Mouse (Mus musculus): ENCODE measurements around the gene Alox12b. TPM values are rescaled to one million over a fixed set of nuclear protein-coding genes. Genes with fewer than 3 reads are reported as not detected.

The Alox12b gene
- not detected for polyA plus RNA-seq (2017; shearing (Covaris generic))

DNA sequence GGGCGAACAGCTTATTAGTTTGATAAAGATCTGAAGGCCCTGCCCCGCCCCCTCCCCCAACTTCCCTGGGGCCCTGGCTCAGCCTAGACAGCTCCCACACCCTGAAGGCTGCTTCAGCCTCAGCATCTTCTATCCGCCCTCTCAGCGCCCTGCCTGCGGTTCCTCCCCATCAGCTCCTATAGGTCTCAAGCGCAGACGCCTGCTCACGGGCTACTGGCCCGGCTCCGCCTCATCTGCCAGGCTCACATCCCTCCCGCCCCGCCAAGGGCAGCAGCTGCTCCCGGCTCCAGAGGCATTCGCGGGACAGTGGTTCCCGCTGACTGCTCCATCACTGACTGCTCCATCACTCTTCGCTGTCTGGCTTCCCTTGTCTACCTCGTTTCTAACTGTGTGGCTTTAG is at the start of gene Alox12b:
Alox12b (plus strand) TSS at position 190 of the 400 bp plus-strand sequence.

DNA sequence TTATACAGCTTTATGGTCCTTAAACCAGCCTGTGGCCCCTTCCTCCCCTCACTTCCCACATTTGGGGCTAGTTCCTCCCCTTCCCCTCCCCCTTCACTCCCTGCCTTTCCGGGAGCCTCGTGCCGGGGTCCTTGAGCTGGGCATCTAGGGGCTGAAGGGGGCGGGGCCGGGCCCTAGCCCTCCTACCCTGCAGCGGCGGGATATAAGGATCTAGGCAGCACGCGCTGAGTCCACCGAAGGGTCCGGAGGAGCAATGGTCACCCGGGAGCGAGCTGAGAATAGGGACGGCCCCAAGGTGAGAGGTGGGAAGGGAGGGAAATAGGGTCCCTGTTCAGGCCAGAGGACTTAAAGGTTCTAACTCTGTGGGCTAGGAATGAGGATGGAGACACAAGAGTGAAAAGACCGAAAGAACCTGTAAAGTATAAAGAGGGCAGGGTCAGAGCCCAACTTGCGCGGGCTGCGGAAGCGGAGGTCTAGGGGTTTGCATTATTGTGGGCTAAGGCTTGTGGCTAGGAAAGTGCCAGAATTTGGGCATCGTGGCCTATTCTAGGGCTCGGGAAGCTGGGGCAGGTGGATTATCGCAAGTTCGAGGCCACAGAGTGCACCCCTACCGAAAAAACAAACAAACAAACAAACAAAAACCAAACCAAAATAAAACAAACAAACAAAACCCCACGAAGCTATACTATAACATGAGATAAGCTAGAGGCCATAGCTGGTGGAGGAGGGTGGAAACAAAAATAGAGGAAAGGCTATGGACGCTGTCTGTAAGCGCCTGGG is 36.4 kb upstream of the Alox12b start, which contains the start of gene Hes7:
Hes7 (plus strand) TSS at position 184 of the 780 bp plus-strand sequence.

DNA sequence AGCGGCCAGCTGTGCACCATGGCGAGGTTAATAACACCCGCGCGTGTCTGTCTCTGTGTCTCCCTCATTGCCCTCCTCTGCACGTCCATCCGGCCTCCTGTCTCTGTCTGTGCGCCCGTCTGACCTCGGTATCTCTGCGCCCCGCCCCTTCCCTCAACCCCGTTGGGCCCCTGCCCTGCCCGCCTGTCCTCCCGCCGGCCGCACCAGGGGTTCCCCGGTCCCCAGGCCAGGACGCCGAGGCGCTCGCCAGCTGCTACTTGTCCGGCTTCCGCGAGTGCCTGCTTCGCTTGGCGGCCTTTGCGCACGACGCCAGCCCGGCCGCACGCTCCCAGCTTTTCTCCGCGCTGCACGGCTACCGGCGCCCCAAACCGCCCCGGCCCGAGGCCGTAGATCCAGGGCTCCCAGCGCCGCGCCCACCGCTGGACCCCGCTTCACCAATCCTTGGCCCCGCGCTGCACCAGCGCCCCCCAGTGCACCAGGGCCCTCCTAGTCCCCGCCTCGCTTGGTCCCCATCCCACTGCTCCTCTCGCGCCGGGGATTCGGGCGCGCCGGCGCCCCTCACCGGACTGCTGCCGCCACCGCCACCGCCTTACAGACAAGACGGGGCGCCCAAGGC is 34.3 kb upstream of the Alox12b start, which contains the start of gene 9130213A22Rik:
9130213A22Rik (minus strand) TSS at position 254 of the 616 bp plus-strand sequence.

GRCm38 (mm10) chr11:69125852-69125918 is 31.1 kb upstream of the Alox12b start, which contains the start of gene Aloxe3:
Aloxe3 (plus strand) TSS chr11:69125896.

GRCm38 (mm10) chr11:69197743-69198142 is 41.0 kb downstream of the Alox12b start, which contains the start of gene Alox8:
Alox8 (minus strand) TSS chr11:69197843.

Other genes with a start within 250 kb of the Alox12b start
- 0.32 TPM for gene Odf4, start 229.9 kb upstream of the Alox12b start, polyA plus RNA-seq (2017; shearing (Covaris generic))
- 0.19 TPM for gene Arhgef15, start 199.5 kb upstream of the Alox12b start, polyA plus RNA-seq (2017; shearing (Covaris generic))
- gene Slc25a35, start 188.9 kb upstream of the Alox12b start, polyA plus RNA-seq (2017; shearing (Covaris generic)): 10.2 TPM
- 10.0 TPM for gene Rangrf, start 181.8 kb upstream of the Alox12b start, polyA plus RNA-seq (2017; shearing (Covaris generic))
- 2.6 TPM for gene Pfas, start 148.5 kb upstream of the Alox12b start, polyA plus RNA-seq (2017; shearing (Covaris generic))
- 22.0 TPM for gene Ctc1, start 141.1 kb upstream of the Alox12b start, polyA plus RNA-seq (2017; shearing (Covaris generic))
- 0.25 TPM for gene Aurkb, start 111.3 kb upstream of the Alox12b start, polyA plus RNA-seq (2017; shearing (Covaris generic))
- 3.8 TPM for gene Borcs6, start 97.3 kb upstream of the Alox12b start, polyA plus RNA-seq (2017; shearing (Covaris generic))
- gene Tmem107, start 86.2 kb upstream of the Alox12b start, polyA plus RNA-seq (2017; shearing (Covaris generic)): 4.3 TPM
- gene Vamp2, start 68.5 kb upstream of the Alox12b start, polyA plus RNA-seq (2017; shearing (Covaris generic)): 265 TPM
- gene Per1, start 61.8 kb upstream of the Alox12b start, polyA plus RNA-seq (2017; shearing (Covaris generic)): 80.9 TPM
- gene Hes7, start 36.6 kb upstream of the Alox12b start, polyA plus RNA-seq (2017; shearing (Covaris generic)): not detected
- gene 9130213A22Rik, start 34.4 kb upstream of the Alox12b start, polyA plus RNA-seq (2017; shearing (Covaris generic)): not detected
- gene Aloxe3, start 31.1 kb upstream of the Alox12b start, polyA plus RNA-seq (2017; shearing (Covaris generic)): 0.07 TPM
- 0.25 TPM for gene Alox8, start 40.9 kb downstream of the Alox12b start, polyA plus RNA-seq (2017; shearing (Covaris generic))
- gene Gucy2e, start 80.0 kb downstream of the Alox12b start, polyA plus RNA-seq (2017; shearing (Covaris generic)): 0.04 TPM
- 7.7 TPM for gene Cntrob, start 166.8 kb downstream of the Alox12b start, polyA plus RNA-seq (2017; shearing (Covaris generic))
- 34.1 TPM for gene Trappc1, start 167.0 kb downstream of the Alox12b start, polyA plus RNA-seq (2017; shearing (Covaris generic))
- 1.3 TPM for gene Kcnab3, start 169.3 kb downstream of the Alox12b start, polyA plus RNA-seq (2017; shearing (Covaris generic))
- gene Rnf227, start 183.5 kb downstream of the Alox12b start, polyA plus RNA-seq (2017; shearing (Covaris generic)): 0.82 TPM
- 115 TPM for gene Chd3, start 212.4 kb downstream of the Alox12b start, polyA plus RNA-seq (2017; shearing (Covaris generic))
- gene Naa38, start 238.5 kb downstream of the Alox12b start, polyA plus RNA-seq (2017; shearing (Covaris generic)): 52.5 TPM
- gene Cyb5d1, start 238.6 kb downstream of the Alox12b start, polyA plus RNA-seq (2017; shearing (Covaris generic)): 23.4 TPM
- gene Tmem88, start 241.2 kb downstream of the Alox12b start, polyA plus RNA-seq (2017; shearing (Covaris generic)): 1.2 TPM

All from naive thymus-derived CD4-positive, alpha-beta T cell, adult 5 months (primary cell).